9 mouse cellular contexts compared by ENCODE assay signal in the genomic region with DNA sequence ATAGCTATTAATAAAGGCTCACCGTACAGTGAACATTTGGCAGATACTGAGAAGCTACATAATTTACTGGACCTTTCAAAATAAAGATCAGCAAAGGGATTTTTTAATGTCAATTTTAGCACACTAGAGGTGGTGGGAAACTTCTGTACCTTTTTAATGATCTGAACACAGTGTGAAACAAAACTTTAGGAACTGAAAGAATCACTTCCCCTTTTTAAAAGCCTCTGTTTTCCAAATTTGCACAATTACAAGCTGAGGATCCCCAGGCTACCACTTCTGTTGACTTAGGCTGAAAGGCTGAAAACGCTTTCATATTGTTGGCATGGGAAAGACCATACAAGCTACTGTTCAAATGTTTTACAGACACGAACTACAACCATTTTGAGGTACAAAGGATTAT. TPM values are rescaled to one million over a fixed set of nuclear protein-coding genes. Genes with fewer than 3 reads are reported as not detected.
A peak's percentile ranks its signal among the peaks of the same experiment; 100 is the strongest.
DNase-seq lines count a peak whose midpoint lies in the region; ATAC-seq and TF ChIP-seq lines count a peak whose summit lies in the region.
"Had no signal": no experiment of that assay in that cellular context is flagged by ENCODE, and none has a peak within 500 bp of the region (broad histone marks: within the 10 kb centered on the region; RNA-seq: fewer than 3 reads in every experiment).

No protein-coding gene starts in this region.

- H3K4me1 ChIP-seq in heart, embryonic 11.5 days (ENCODE audit: control insufficient read depth, insufficient read depth, low read length), result peaks cover 14% of the 10 kb centered on the region; the same call in 1 of the 2 replicates
- peaks cover 24% of the 10 kb centered on the region for H3K4me1 ChIP-seq in embryonic fibroblast, embryonic 13.5 days (ENCODE audit: control insufficient read depth, insufficient read depth, low read length)
- H3K4me1 ChIP-seq in liver, embryonic 13.5 days (replicated peaks), result peaks cover 7% of the 10 kb centered on the region

- TF ChIP-seq CTCF in embryonic fibroblast, embryonic 13.5 days (IDR thresholded peaks at IDR 0.05; ENCODE audit: borderline replicate concordance, insufficient read depth, low read length), result no peak

- H3K36me3 ChIP-seq in heart, embryonic 11.5 days (ENCODE audit: control insufficient read depth, insufficient read depth, low read length), result no peaks in the 10 kb centered on the region
- H3K36me3 ChIP-seq in liver, embryonic 13.5 days, result no peaks in the 10 kb centered on the region

- no peaks in the 10 kb centered on the region for H3K27me3 ChIP-seq in heart, embryonic 11.5 days (ENCODE audit: control insufficient read depth, insufficient read depth, low read length)
- peaks cover 23% of the 10 kb centered on the region for H3K27me3 ChIP-seq in liver, embryonic 13.5 days

- no peaks in the 10 kb centered on the region for H3K9me3 ChIP-seq in heart, embryonic 11.5 days (replicated peaks; ENCODE audit: control insufficient read depth, low read length)
- H3K9me3 ChIP-seq in liver, embryonic 13.5 days (replicated peaks), result no peaks in the 10 kb centered on the region

- WGBS in heart, embryonic 11.5 days (ENCODE audit: insufficient replicate concordance), result 31% methylated on average over 3 of the region's 3 CpGs
- 30% methylated on average over 3 of the region's 3 CpGs for WGBS in liver, embryonic 13.5 days (ENCODE audit: insufficient replicate concordance)

- intact Hi-C loops in heart, postnatal 10 days (cut with DNase I), result loop anchor here (5.0 kb wide), 3 partner anchors 63 to 153 kb away; no protein-coding TSS in a partner anchor

- 0 out of 2 replicates have a peak, but pooled peaks have one; percentile 28 for TF ChIP-seq POLR2A in embryonic fibroblast, embryonic 13.5 days (IDR thresholded peaks at IDR 0.05; ENCODE audit: low read depth, low read length)

- peak overlapping the region; percentile 97; the same call in 1 of the 2 replicates for H3K9ac ChIP-seq in heart, embryonic 11.5 days (ENCODE audit: low read depth, low read length)
- H3K9ac ChIP-seq in liver, embryonic 13.5 days, result no peak overlapping the region

- H3K4me3 ChIP-seq in heart, embryonic 11.5 days (ENCODE audit: low read depth, low read length), result peak overlapping the region; percentile 82
- H3K4me3 ChIP-seq in embryonic fibroblast, embryonic 13.5 days (ENCODE audit: insufficient read depth, low read length), result peak overlapping the region; percentile 95
- 0 out of 2 replicates have a peak overlapping the region, but pooled peaks have one; percentile 64 for H3K4me3 ChIP-seq in liver, embryonic 13.5 days (replicated peaks)

- no peak for DNase-seq in heart, postnatal 10 days
- DNase-seq in 416B (ENCODE audit: low read depth), result peak; percentile 71
- no peak for DNase-seq in liver, embryonic 13.5 days
- no peak for DNase-seq in right cerebral cortex, adult 2 months (ENCODE audit: low spot score in 2 of 2)
- no peak for DNase-seq in left cerebral cortex, adult 18-20 months (ENCODE audit: low spot score in 2 of 2)
- DNase-seq in thymus, postnatal 36 days, result no peak
- DNase-seq: gastrocnemius, postnatal 10 days had no signal

- no peak overlapping the region for H3K27ac ChIP-seq in heart, embryonic 11.5 days (ENCODE audit: low read depth, low read length)
- H3K27ac ChIP-seq in embryonic fibroblast, embryonic 13.5 days (ENCODE audit: insufficient read depth, low read length), result peak overlapping the region; percentile 84; the same call in 1 of the 2 replicates
- H3K27ac ChIP-seq in liver, embryonic 13.5 days, result no peak overlapping the region

- ATAC-seq in heart, embryonic 11.5 days (replicated peaks; ENCODE audit: insufficient number of reproducible peaks, low FRiP score, low TSS enrichment), result no peak
- no peak for ATAC-seq in liver, embryonic 13.5 days (ENCODE audit: low read depth)

- H3K4me2 ChIP-seq in heart, embryonic 11.5 days, result peak overlapping the region; percentile 74
- H3K4me2 ChIP-seq in liver, embryonic 13.5 days, result no peak overlapping the region

RNA-seq across cellular contexts. Expression of gene Cmss1, which starts 56.6 kb away (rescaled TPM):
- 34.2 and 36.6 TPM in 2 replicates for polyA plus RNA-seq in heart, embryonic 11.5 days (2014; fragmentation: Nextera tagmentation; extraction: Ambion mirVana)
- 10 to 100 TPM; 38.5 to 39.4 TPM for total RNA-seq in heart, postnatal 10 days (2021)
- polyA plus RNA-seq in embryonic fibroblast, embryonic 13.5 days (2011; ENCODE audit: insufficient read length, low read depth, missing spikeins), result 6.3 and 9.0 TPM in 2 replicates
- polyA plus RNA-seq in liver, embryonic 13.5 days (2015; fragmentation: Nextera tagmentation; extraction: Ambion mirVana), result 36.9 and 43.6 TPM in 2 replicates
- total RNA-seq in left cerebral cortex, adult 18-20 months (2021), result 10 to 100 TPM; 18.7 to 21.4 TPM
